Mouse (Mus musculus) midbrain, embryonic 16.5 days (tissue): ENCODE measurements at regions not wholly inside any gene's neighbourhood (a gene's known extent, or its start where the extent isn't known, plus 50 kb on each side); places are given as distances from the start of the nearest gene placed in this dataset.

Source experiments
- ATAC-seq: fragments of 200-750 bp; cut with Nextera tagmentation; 2 replicates; pipeline ENCODE4 v1.8.0; 2017; ENCODE audit warnings: moderate TSS enrichment
- H3K27ac ChIP-seq: fragments of 300-500 bp; sonication (generic); 2 replicates; pipeline ENCODE4 v1.5.1; 2014; ENCODE audit warnings: mild to moderate bottlenecking, low read length, mixed read lengths
- H3K27me3 ChIP-seq: fragments of 300-500 bp; sonication (generic); 2 replicates; pipeline ENCODE4 v1.6.1; 2014; ENCODE audit warnings: low read depth, low read length, mixed read lengths; ENCODE audit not compliant: control insufficient read depth, insufficient read depth
- H3K36me3 ChIP-seq: fragments of 300-500 bp; sonication (generic); 2 replicates; pipeline ENCODE4 v1.6.1; 2014; ENCODE audit warnings: mild to moderate bottlenecking, low read length, moderate library complexity, mixed read lengths; ENCODE audit not compliant: control insufficient read depth, insufficient read depth
- H3K4me1 ChIP-seq: fragments of 300-500 bp; sonication (generic); 2 replicates; pipeline ENCODE4 v1.6.1; 2014; ENCODE audit warnings: mild to moderate bottlenecking, low read length, mixed read lengths; ENCODE audit not compliant: control insufficient read depth, insufficient read depth
- H3K4me2 ChIP-seq: fragments of 300-500 bp; sonication (generic); 2 replicates; pipeline ENCODE4 v1.6.1; 2014; ENCODE audit warnings: mild to moderate bottlenecking, low read length, mixed read lengths
- H3K4me3 ChIP-seq: fragments of 300-500 bp; sonication (generic); 2 replicates; pipeline ENCODE4 v1.5.1; 2014; ENCODE audit warnings: low read depth, mild to moderate bottlenecking, low read length, moderate library complexity, mixed read lengths
- H3K9ac ChIP-seq: fragments of 300-500 bp; sonication (generic); 2 replicates; pipeline ENCODE4 v1.6.1; 2014; ENCODE audit warnings: low read depth, low read length, mixed read lengths
- H3K9me3 ChIP-seq: fragments of 300-500 bp; sonication (generic); replicated peaks from 2 replicates; pipeline ENCODE4 v1.6.1; 2014; ENCODE audit warnings: mild to moderate bottlenecking, low read length, mixed read lengths; ENCODE audit not compliant: control insufficient read depth, poor library complexity, severe bottlenecking
- WGBS: fragments of 180-500 bp; shearing (Covaris S2); extraction: QIAGEN DNeasy Blood & Tissue Kit; methylation state at CpG from one replicate; pipeline ENCODE4 v1.1.7; 2014; 5-methylcytosine and 5-hydroxymethylcytosine counted together

DNA sequence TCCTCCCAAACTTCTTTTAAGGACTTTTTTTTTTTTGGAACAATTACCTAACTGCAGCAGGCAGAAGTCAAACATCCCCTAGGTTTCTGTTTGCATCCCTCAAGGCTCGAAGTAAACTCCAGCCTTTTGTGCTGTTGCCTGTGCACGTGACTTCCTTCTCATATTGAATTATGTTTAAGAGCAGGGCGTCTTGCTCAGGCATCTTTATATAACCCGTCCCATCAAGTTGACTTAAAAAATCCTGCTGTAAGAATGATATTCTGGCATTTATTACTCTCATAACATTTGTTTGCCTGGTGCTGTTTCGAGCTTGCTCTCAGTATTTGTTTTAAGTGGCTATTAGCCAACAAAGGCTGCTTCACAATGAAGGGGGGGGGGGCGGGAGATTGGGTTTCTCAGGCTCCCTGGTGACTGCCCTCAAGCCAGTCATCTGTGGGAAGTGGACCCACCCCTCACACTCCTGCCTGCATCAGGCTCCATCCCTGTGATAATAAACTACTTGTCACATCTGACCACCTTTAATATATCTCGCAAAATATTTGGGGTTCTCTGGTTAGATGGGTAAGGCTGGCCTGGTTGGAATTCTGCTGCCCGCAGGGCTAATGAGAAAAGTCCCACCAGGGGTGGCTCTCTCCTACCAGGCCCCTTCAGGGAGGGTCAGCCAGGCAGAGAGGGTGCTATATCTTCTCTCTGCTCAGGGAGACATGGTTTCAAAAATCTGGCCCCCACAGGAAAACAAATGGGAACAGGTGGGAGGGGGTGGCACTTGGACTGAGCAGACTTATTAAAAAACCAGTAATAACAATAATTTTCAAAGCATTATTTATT is 277.1 kb upstream of the Atp5g3 start:
- Histone ChIP-seq H3K27me3 (no peaks in the 10 kb centered on the region), H3K36me3 (no peaks in the 10 kb centered on the region), H3K4me3 (no peak overlapping the region), H3K4me1 (no peaks in the 10 kb centered on the region), H3K27ac (no peak overlapping the region), H3K9me3 (no peaks in the 10 kb centered on the region), H3K4me2 (no peak overlapping the region), H3K9ac (no peak overlapping the region)
- WGBS: 29% methylated on average over 8 of the region's 8 CpGs
- no peak for ATAC-seq

DNA sequence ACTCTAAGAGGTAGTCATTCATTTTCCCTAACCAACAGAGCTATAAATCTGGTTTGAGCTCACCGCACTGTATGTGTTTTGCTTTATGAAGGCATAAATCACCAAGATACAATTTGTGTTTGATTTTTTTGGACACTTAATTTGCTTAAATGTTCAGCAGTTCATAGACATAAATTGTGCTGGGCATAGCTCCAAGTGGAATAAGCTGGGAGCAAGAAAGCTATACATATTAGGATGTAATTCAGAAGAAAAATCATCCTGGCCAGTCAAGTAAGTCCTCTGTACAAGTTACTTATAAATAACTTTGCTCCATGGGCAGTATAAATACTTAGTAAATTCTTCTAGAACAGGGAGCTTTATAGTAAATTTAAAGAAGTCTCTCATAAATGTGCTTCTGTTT is 267.0 kb upstream of the Atp5g3 start:
- no peak overlapping the region for H3K9ac ChIP-seq
- H3K27ac ChIP-seq: no peak overlapping the region
- no peaks in the 10 kb centered on the region for H3K9me3 ChIP-seq
- no peak for ATAC-seq
- H3K4me2 ChIP-seq: no peak overlapping the region
- H3K4me3 ChIP-seq: no peak overlapping the region
- H3K27me3 ChIP-seq: no peaks in the 10 kb centered on the region
- H3K36me3 ChIP-seq: no peaks in the 10 kb centered on the region
- 98% methylated on average over 1 of the region's 1 CpGs for WGBS
- no peaks in the 10 kb centered on the region for H3K4me1 ChIP-seq

DNA sequence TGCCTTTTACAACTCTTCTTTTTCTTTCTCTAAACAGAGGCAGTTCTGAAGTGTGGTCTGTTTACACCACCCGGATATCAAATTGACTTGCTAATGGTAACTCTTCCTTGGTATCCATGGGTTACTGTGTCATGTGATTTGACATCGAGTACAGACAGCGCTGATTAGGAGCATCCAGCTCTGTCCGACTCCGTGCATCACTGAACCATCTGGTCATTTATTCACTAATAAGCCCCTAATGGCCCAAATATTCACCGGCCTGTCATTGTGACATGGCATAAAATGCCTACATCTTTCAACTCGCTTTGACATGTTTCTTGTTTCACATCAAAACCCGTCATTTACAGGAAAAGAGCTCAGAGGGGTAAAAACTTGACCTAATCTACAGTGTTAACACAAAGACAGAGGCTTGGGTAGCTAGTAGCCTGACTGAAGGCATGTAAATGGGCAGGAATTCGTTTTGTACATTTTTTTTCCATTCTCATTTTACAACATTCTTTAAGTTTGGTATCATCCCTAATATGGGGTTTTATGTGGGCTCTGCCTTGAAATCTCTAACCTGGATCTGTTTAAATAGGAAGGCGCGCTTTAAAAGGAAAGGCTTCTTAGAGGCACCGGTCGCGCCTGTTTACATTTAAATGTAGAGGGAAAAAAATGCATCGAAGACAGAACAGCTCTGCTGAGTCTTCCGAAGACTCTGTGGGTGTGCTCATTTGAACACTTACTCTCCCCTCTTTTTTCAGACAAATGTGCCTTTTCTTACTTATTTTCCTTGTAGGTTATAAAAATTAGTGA is 257.8 kb upstream of the Atp5g3 start:
- Histone ChIP-seq H3K9me3 (no peaks in the 10 kb centered on the region), H3K36me3 (no peaks in the 10 kb centered on the region), H3K9ac (no peak overlapping the region), H3K4me2 (peak overlapping the region; percentile 24; the same call in 1 of the 2 replicates), H3K27me3 (no peaks in the 10 kb centered on the region), H3K4me1 (peaks cover 8% of the 10 kb centered on the region; the same call in 1 of the 2 replicates), H3K4me3 (no peak overlapping the region), H3K27ac (peak overlapping the region; percentile 41; the same call in 1 of the 2 replicates)
- peak; percentile 87 for ATAC-seq
- WGBS: 21% methylated on average over 16 of the region's 16 CpGs

DNA sequence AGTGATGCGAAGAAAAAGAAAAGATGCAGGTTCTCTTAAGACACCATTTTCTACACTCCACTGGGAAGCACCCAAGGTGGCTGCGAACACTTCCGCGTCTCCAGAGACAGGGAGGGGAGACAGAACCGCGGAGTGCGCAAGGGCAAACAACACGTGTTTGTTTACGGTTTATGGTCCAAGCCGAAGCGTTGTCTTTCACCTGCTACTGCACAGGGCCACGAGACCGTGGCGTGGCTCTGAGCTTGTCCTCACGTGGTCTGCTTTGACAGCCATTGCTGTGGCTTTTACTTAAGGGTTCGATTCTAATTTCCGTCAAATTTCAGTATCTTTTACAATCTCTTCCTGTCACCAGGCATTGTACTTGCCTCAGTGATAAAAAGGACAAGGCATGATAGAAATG is 257.2 kb upstream of the Atp5g3 start:
- H3K27me3 ChIP-seq: no peaks in the 10 kb centered on the region
- H3K4me3 ChIP-seq: no peak overlapping the region
- 82% methylated on average over 17 of the region's 17 CpGs for WGBS
- H3K9ac ChIP-seq: no peak overlapping the region
- 0 out of 2 replicates have a peak, but pooled peaks have one; percentile 42 for ATAC-seq
- H3K4me2 ChIP-seq: no peak overlapping the region
- H3K4me1 ChIP-seq: peaks cover 8% of the 10 kb centered on the region; the same call in 1 of the 2 replicates
- 0 out of 2 replicates have a peak overlapping the region, but pooled peaks have one; percentile 31 for H3K27ac ChIP-seq
- no peaks in the 10 kb centered on the region for H3K9me3 ChIP-seq
- no peaks in the 10 kb centered on the region for H3K36me3 ChIP-seq

DNA sequence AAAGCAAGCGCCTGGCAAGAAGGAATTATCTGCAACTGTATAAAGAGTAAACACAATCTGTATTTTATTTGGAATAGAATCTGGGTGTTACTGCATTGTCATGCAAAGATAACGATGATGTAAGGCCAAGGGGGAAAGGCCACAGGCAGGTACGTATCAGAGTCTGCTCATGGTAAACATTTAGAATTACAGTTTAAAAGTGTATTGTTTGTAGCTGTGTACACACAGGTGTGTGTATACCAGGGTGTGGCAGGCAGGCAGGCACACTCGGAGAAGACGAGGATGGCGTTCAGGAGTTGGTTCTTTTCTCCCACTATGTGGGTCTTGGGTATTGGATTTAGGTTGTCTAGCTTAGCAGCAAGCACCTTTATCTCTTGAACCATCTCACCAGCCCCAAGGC is 242.9 kb upstream of the Atp5g3 start:
- no peaks in the 10 kb centered on the region for H3K36me3 ChIP-seq
- no peak overlapping the region for H3K27ac ChIP-seq
- no peak overlapping the region for H3K9ac ChIP-seq
- H3K4me2 ChIP-seq: no peak overlapping the region
- WGBS: 68% methylated on average over 6 of the region's 6 CpGs
- no peak for ATAC-seq
- no peaks in the 10 kb centered on the region for H3K27me3 ChIP-seq
- H3K4me1 ChIP-seq: peaks cover 6% of the 10 kb centered on the region
- no peak overlapping the region for H3K4me3 ChIP-seq
- no peaks in the 10 kb centered on the region for H3K9me3 ChIP-seq

DNA sequence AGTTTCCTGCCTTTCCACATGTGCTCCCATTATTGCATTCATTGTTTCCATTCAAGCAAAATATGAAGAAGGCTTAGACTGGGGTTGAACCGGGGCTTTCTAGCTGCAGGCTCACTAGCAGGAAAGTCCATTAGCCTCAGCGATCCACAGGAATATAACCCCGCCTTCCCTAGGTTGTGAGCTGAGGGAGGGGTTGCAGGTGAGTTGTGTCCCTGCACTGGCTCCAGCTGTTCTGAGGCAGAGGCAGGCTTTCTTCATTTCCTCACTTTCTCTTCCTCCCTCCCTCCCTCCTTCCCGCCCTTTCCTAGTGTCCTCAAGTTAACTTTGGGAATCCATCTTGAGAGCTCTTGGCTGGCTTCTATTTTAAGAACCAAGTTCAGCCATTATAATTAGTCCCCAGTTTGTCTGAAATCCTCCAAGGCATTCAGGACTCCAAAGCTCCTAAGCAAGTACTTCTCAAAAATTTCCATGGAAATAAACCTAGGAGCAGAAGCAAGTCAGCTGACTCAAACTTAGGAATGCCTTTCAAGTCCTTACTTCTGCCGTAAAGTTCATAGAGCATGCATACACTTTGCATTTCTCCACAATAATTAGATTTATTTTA is 242.2 kb upstream of the Atp5g3 start:
- WGBS: 26% methylated on average over 5 of the region's 5 CpGs
- H3K4me1 ChIP-seq: peaks cover 6% of the 10 kb centered on the region
- H3K27ac ChIP-seq: no peak overlapping the region
- H3K4me3 ChIP-seq: no peak overlapping the region
- no peaks in the 10 kb centered on the region for H3K27me3 ChIP-seq
- no peaks in the 10 kb centered on the region for H3K36me3 ChIP-seq
- no peak overlapping the region for H3K4me2 ChIP-seq
- peak; percentile 52; the same call in 1 of the 2 replicates for ATAC-seq
- no peaks in the 10 kb centered on the region for H3K9me3 ChIP-seq
- H3K9ac ChIP-seq: no peak overlapping the region

DNA sequence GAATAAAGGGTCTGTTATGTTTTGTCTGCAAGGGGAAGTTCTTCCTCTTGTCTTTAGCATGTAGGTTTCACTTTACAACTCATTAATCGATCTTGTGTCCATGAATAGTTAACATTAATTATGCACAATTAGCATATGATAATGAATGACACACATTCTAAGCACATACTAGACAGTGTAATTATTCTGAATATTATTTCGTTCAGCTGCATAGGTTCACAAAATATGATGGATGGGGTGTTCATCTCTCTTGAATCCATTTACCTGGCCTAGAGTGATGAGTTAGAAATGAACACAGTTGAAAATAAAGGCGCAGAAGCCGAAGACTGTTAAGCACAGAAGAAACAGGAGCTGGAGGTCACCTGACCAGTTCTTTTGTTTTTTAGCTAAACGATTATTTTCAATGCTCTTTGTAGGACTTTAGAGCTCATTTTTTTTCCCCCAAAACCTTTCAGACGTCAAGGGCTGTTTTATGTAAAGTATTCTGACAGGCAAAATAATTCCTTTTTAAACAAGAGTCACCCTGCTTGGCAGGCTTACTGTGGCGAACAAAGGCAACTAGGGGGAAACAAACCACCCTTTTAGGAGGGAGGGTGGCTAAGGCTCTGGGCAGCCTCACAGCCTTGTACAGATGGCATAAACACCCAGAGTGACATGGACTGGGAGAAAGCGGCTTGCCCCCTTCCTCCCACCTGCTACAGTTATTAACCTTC is 241.6 kb upstream of the Atp5g3 start:
- no peak overlapping the region for H3K9ac ChIP-seq
- ATAC-seq: peak; percentile 91

DNA sequence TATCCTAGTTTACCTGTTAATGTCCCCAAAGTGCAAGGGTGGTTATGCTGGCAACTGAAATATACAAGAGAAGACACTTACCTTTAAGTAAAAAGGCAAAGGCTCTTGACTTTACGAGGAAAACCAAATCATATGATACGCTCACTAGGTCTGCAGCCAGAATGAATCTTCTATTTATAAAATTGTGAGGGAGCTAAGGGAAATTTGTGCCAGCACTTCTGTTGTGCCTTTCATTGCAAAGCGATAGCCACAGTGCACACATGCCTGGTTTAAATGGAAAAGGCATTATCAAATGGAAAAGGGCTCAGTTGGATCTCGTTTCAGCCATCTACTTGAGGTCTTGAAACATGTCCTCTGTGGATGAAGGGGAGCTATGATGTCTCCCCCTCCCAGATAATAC is 236.1 kb upstream of the Atp5g3 start:
- no peak overlapping the region for H3K4me3 ChIP-seq
- H3K27ac ChIP-seq: no peak overlapping the region
- peaks cover 1% of the 10 kb centered on the region; the same call in 1 of the 2 replicates for H3K4me1 ChIP-seq
- 71% methylated on average over 4 of the region's 4 CpGs for WGBS
- ATAC-seq: no peak
- H3K9me3 ChIP-seq: no peaks in the 10 kb centered on the region
- no peak overlapping the region for H3K4me2 ChIP-seq
- no peaks in the 10 kb centered on the region for H3K36me3 ChIP-seq
- H3K9ac ChIP-seq: no peak overlapping the region
- no peaks in the 10 kb centered on the region for H3K27me3 ChIP-seq

More for the DNA sequence above, 241.6 kb upstream of the Atp5g3 start:
- Histone ChIP-seq H3K4me1 (peaks cover 6% of the 10 kb centered on the region), H3K27ac (no peak overlapping the region), H3K36me3 (no peaks in the 10 kb centered on the region), H3K27me3 (no peaks in the 10 kb centered on the region), H3K4me2 (no peak overlapping the region), H3K4me3 (no peak overlapping the region), H3K9me3 (no peaks in the 10 kb centered on the region)
- WGBS: 16% methylated on average over 8 of the region's 8 CpGs
